ENCODE assay signal across 19 mouse cellular contexts in genomic region chr10:43765829-43766486, GRCm38 (mm10).
DNase-seq lines count a peak whose midpoint lies in the region; ATAC-seq lines count a peak whose summit lies in the region.
"Had no signal": no experiment of that assay in that cellular context is flagged by ENCODE, and none has a peak within 500 bp of the region (broad histone marks: within the 10 kb centered on the region; RNA-seq: fewer than 3 reads in every experiment).

No protein-coding gene starts in this region.

- peak; percentile 52 to 65 for DNase-seq in spleen, postnatal 10 days (ENCODE audit: low spot score in 2 of 2)
- DNase-seq in spleen, postnatal 36 days (ENCODE audit: low spot score in 2 of 2): no peak
- peak; percentile 17 for DNase-seq in c-Kit-positive CD71-positive TER-119-negative erythroid progenitor cells, embryonic 14.5 days (ENCODE audit: low read depth)
- peak; percentile 34 for DNase-seq in liver, embryonic 11.5 days (ENCODE audit: low spot score)
- no peak for DNase-seq in thymus, postnatal 14 days
- no peak for DNase-seq in retina, embryonic 14.5 days (ENCODE audit: low spot score)
- DNase-seq in hindbrain, embryonic 11.5 days (ENCODE audit: low spot score): no peak
- DNase-seq: adrenal gland, postnatal 14 days; cerebellum, adult 11 months; heart, postnatal 14 days; left cerebral cortex, postnatal 4 days; lung, embryonic 14.5 days; right cerebral cortex, postnatal 25 days; thymus, postnatal 36 days had no signal

- no peaks in the 10 kb centered on the region for H3K9me3 ChIP-seq in liver, embryonic 11.5 days (ENCODE audit: control insufficient read depth, low read length)
- no peaks in the 10 kb centered on the region for H3K9me3 ChIP-seq in hindbrain, embryonic 11.5 days (ENCODE audit: control insufficient read depth, low read length)
- H3K9me3 ChIP-seq: embryonic facial prominence, embryonic 15.5 days; stomach, embryonic 15.5 days had no signal

- WGBS in liver, embryonic 11.5 days: 35% methylated on average over 11 of the region's 11 CpGs
- WGBS in hindbrain, embryonic 11.5 days: 80% methylated on average over 11 of the region's 11 CpGs

- H3K36me3 ChIP-seq in liver, embryonic 11.5 days (ENCODE audit: control insufficient read depth, insufficient read depth, low read length): no peaks in the 10 kb centered on the region
- H3K36me3 ChIP-seq in hindbrain, embryonic 11.5 days (ENCODE audit: control insufficient read depth, insufficient read depth, low read length): no peaks in the 10 kb centered on the region
- H3K36me3 ChIP-seq: embryonic facial prominence, embryonic 15.5 days; stomach, embryonic 15.5 days had no signal

- peak; percentile 77 for ATAC-seq in liver, embryonic 11.5 days (replicated peaks; ENCODE audit: low FRiP score)
- peak; percentile 80 for ATAC-seq in megakaryocyte-erythroid progenitor cell, adult 5-6 weeks (replicated peaks; ENCODE audit: low FRiP score, low TSS enrichment, poor library complexity, severe bottlenecking)
- no peak for ATAC-seq in hindbrain, embryonic 11.5 days (ENCODE audit: low FRiP score)
- ATAC-seq: inflammation-experienced regulatory T-cells, adult 6 months had no signal

- H3K9ac ChIP-seq in liver, embryonic 11.5 days (ENCODE audit: low read depth, low read length): no peak overlapping the region
- no peak overlapping the region for H3K9ac ChIP-seq in hindbrain, embryonic 11.5 days (ENCODE audit: low read depth, low read length)
- H3K9ac ChIP-seq: embryonic facial prominence, embryonic 15.5 days; lung, embryonic 14.5 days; stomach, embryonic 15.5 days had no signal

- peak overlapping the region; percentile 60 for H3K27ac ChIP-seq in liver, embryonic 11.5 days (ENCODE audit: low read depth, low read length)
- H3K27ac ChIP-seq in hindbrain, embryonic 11.5 days (ENCODE audit: low read depth, low read length): no peak overlapping the region
- H3K27ac ChIP-seq: embryonic facial prominence, embryonic 15.5 days; stomach, embryonic 15.5 days had no signal

- no peaks in the 10 kb centered on the region for H3K27me3 ChIP-seq in liver, embryonic 11.5 days (replicated peaks; ENCODE audit: control insufficient read depth, insufficient read depth, low read length)
- no peaks in the 10 kb centered on the region for H3K27me3 ChIP-seq in hindbrain, embryonic 11.5 days (ENCODE audit: control insufficient read depth, insufficient read depth, low read length)
- H3K27me3 ChIP-seq: CH12.LX; embryonic facial prominence, embryonic 15.5 days; stomach, embryonic 15.5 days had no signal

- H3K4me2 ChIP-seq in liver, embryonic 11.5 days: peak overlapping the region; percentile 33
- no peak overlapping the region for H3K4me2 ChIP-seq in hindbrain, embryonic 11.5 days (replicated peaks; ENCODE audit: low read depth, low read length)
- H3K4me2 ChIP-seq: embryonic facial prominence, embryonic 15.5 days; lung, embryonic 14.5 days; stomach, embryonic 15.5 days had no signal

- no peak overlapping the region for H3K4me3 ChIP-seq in liver, embryonic 11.5 days (ENCODE audit: low read depth, low read length)
- H3K4me3 ChIP-seq in hindbrain, embryonic 11.5 days (ENCODE audit: low read depth, low read length): no peak overlapping the region
- H3K4me3 ChIP-seq: embryonic facial prominence, embryonic 15.5 days; stomach, embryonic 15.5 days had no signal

- peaks cover 15% of the 10 kb centered on the region for H3K4me1 ChIP-seq in liver, embryonic 11.5 days (replicated peaks; ENCODE audit: control insufficient read depth, insufficient read depth, low read length)
- H3K4me1 ChIP-seq in hindbrain, embryonic 11.5 days (replicated peaks; ENCODE audit: control insufficient read depth, insufficient read depth, low read length): no peaks in the 10 kb centered on the region

Comparison
In these comparisons a context has a peak if more than half of its experiments do, and no peak if none do; other contexts are left out.
1. DNase-seq: peak in spleen, postnatal 10 days (2 of 2), c-Kit-positive CD71-positive TER-119-negative erythroid progenitor cells, embryonic 14.5 days (single experiment) and liver, embryonic 11.5 days (single experiment); none in spleen, postnatal 36 days (0 of 2), thymus, postnatal 14 days (single experiment), retina, embryonic 14.5 days (single experiment) and hindbrain, embryonic 11.5 days (single experiment).